Mouse (Mus musculus): ENCODE data around the gene Nup37. TPM values are rescaled to one million over a fixed set of nuclear protein-coding genes. Genes with fewer than 3 reads are reported as not detected.

Nup37 gene
- polyA plus RNA-seq (2012; rRNA removed), result 4.1 and 4.9 TPM in 2 replicates

GRCm38 (mm10) chr10:88146707-88147477 is at the start of gene Nup37, which contains the start of gene Parpbp:
TSS of gene Nup37 (plus strand) at chr10:88146992.
TSS of gene Parpbp (minus strand) at chr10:88146941.
- DNase-seq (ENCODE audit: low read depth), result peak; percentile 10

GRCm38 (mm10) chr10:88106169-88106568 is 40.6 kb upstream of the Nup37 start:
- DNase-seq (ENCODE audit: low read depth), result no peak

GRCm38 (mm10) chr10:88113290-88113689 is 33.5 kb upstream of the Nup37 start:
- DNase-seq (ENCODE audit: low read depth), result no peak

- DNase-seq (ENCODE audit: low read depth), result no peak
Measured at GRCm38 (mm10) chr10:88119721-88120120, 27.1 kb upstream of the Nup37 start.

GRCm38 (mm10) chr10:88135630-88136029 is 11.2 kb upstream of the Nup37 start:
- no peak for DNase-seq (ENCODE audit: low read depth)

- DNase-seq (ENCODE audit: low read depth), result no peak
Measured at GRCm38 (mm10) chr10:88146187-88146586, 605 bp upstream of the Nup37 start.

- no peak for DNase-seq (ENCODE audit: low read depth)
Measured at GRCm38 (mm10) chr10:88150381-88150780, 3.6 kb downstream of the Nup37 start.

GRCm38 (mm10) chr10:88151658-88152057 is 4.9 kb downstream of the Nup37 start:
- DNase-seq (ENCODE audit: low read depth), result no peak

GRCm38 (mm10) chr10:88162096-88162495 is 15.3 kb downstream of the Nup37 start:
- no peak for DNase-seq (ENCODE audit: low read depth)

GRCm38 (mm10) chr10:88162676-88163075 is 15.9 kb downstream of the Nup37 start:
- no peak for DNase-seq (ENCODE audit: low read depth)

- no peak for DNase-seq (ENCODE audit: low read depth)
Measured at GRCm38 (mm10) chr10:88166158-88166557, 19.4 kb downstream of the Nup37 start.

GRCm38 (mm10) chr10:88167438-88168077 is 20.8 kb downstream of the Nup37 start:
- no peak for DNase-seq (ENCODE audit: low read depth)

- no peak for DNase-seq (ENCODE audit: low read depth)
Measured at GRCm38 (mm10) chr10:88200541-88200940, 53.7 kb downstream of the Nup37 start.

GRCm38 (mm10) chr10:88200951-88201638 is 54.3 kb downstream of the Nup37 start, which contains the start of gene Washc3:
TSS of gene Washc3 (plus strand) at chr10:88201093.
- DNase-seq (ENCODE audit: low read depth), result peak; percentile 54

GRCm38 (mm10) chr10:88201650-88202049 is 54.9 kb downstream of the Nup37 start:
- no peak for DNase-seq (ENCODE audit: low read depth)

- DNase-seq (ENCODE audit: low read depth), result no peak
Measured at GRCm38 (mm10) chr10:88202581-88202980, 55.8 kb downstream of the Nup37 start.

GRCm38 (mm10) chr10:88203236-88203635 is 56.4 kb downstream of the Nup37 start:
- DNase-seq (ENCODE audit: low read depth), result no peak

GRCm38 (mm10) chr10:88212644-88213043 is 65.9 kb downstream of the Nup37 start:
- DNase-seq (ENCODE audit: low read depth), result no peak

GRCm38 (mm10) chr10:88214800-88215514 is 68.2 kb downstream of the Nup37 start:
- DNase-seq (ENCODE audit: low read depth), result no peak

GRCm38 (mm10) chr10:88218161-88218560 is 71.4 kb downstream of the Nup37 start:
- DNase-seq (ENCODE audit: low read depth), result no peak

GRCm38 (mm10) chr10:88221718-88222117 is 74.9 kb downstream of the Nup37 start:
- DNase-seq (ENCODE audit: low read depth), result no peak

- no peak for DNase-seq (ENCODE audit: low read depth)
Measured at GRCm38 (mm10) chr10:88225421-88225820, 78.6 kb downstream of the Nup37 start.

Measured in gonadal fat pad, adult 2 months (tissue).